Mouse (Mus musculus) v-Abl transformed pro-B cells (cell line): ENCODE data around the gene Prss46.

Experiments
- in situ Hi-C, 2 experiments: fragments of 400-800 bp; cut with MboI; formaldehyde crosslinking; loops; one replicate each; pipeline ENCODE4 v1.15.1; 2025; ENCODE audit not compliant: unreplicated experiment in 2 of 2

Gene Prss46

GRCm38 (mm10) chr9:110858523-110858922 is 14.2 kb downstream of the Prss46 start:
- in situ Hi-C loops = no loop called here

GRCm38 (mm10) chr9:110858967-110859596 is 14.8 kb downstream of the Prss46 start:
- in situ Hi-C loops = no loop called here

GRCm38 (mm10) chr9:110871030-110871429 is 26.7 kb downstream of the Prss46 start:
- in situ Hi-C loops = loop anchor here (10.0 kb wide), 2 partner anchors 156 to 446 kb away; no protein-coding TSS in a partner anchor

GRCm38 (mm10) chr9:110873681-110874659 is 29.7 kb downstream of the Prss46 start:
- in situ Hi-C loops = loop anchor here (10.0 kb wide), 2 partner anchors 159 to 449 kb away; no protein-coding TSS in a partner anchor

- in situ Hi-C loops = loop anchor here (5.0 to 10.0 kb wide), 3 partner anchors 160 to 462 kb away; no protein-coding TSS in a partner anchor
Measured at GRCm38 (mm10) chr9:110874660-110875191, 30.4 kb downstream of the Prss46 start.

GRCm38 (mm10) chr9:110875288-110875695 is 31.0 kb downstream of the Prss46 start:
- in situ Hi-C loops = loop anchor here (5.0 to 10.0 kb wide), 3 partner anchors 160 to 463 kb away; no protein-coding TSS in a partner anchor

GRCm38 (mm10) chr9:110877353-110877752 is 33.0 kb downstream of the Prss46 start:
- in situ Hi-C loops = loop anchor here (5.0 to 10.0 kb wide), 3 partner anchors 163 to 465 kb away; no protein-coding TSS in a partner anchor

- in situ Hi-C loops = loop anchor here (5.0 to 10.0 kb wide), 3 partner anchors 163 to 466 kb away; no protein-coding TSS in a partner anchor
Measured at GRCm38 (mm10) chr9:110877888-110878287, 33.6 kb downstream of the Prss46 start.

- in situ Hi-C loops = loop anchor here (5.0 to 10.0 kb wide), 3 partner anchors 165 to 467 kb away; no protein-coding TSS in a partner anchor
Measured at GRCm38 (mm10) chr9:110879191-110879920, 35.0 kb downstream of the Prss46 start, which contains the start of gene Als2cl. Gene Als2cl, plus strand, starts transcription at chr9:110879870.

- in situ Hi-C loops = loop anchor here (5.0 to 10.0 kb wide), 3 partner anchors 165 to 468 kb away; no protein-coding TSS in a partner anchor
Measured at GRCm38 (mm10) chr9:110879998-110880561, 35.8 kb downstream of the Prss46 start, which contains the start of gene Tmie. Gene Tmie, minus strand, starts transcription at chr9:110880113.

- in situ Hi-C loops = no loop called here
Measured at GRCm38 (mm10) chr9:110880772-110881171, 36.5 kb downstream of the Prss46 start.

GRCm38 (mm10) chr9:110881953-110882352 is 37.6 kb downstream of the Prss46 start:
- in situ Hi-C loops = no loop called here

GRCm38 (mm10) chr9:110887388-110888303 is 43.3 kb downstream of the Prss46 start:
- in situ Hi-C loops = no loop called here

GRCm38 (mm10) chr9:110888935-110889334 is 44.6 kb downstream of the Prss46 start:
- in situ Hi-C loops = no loop called here

- in situ Hi-C loops = no loop called here
Measured at GRCm38 (mm10) chr9:110890026-110890783, 45.9 kb downstream of the Prss46 start.

- in situ Hi-C loops = no loop called here
Measured at GRCm38 (mm10) chr9:110891077-110891828, 46.9 kb downstream of the Prss46 start.

- in situ Hi-C loops = no loop called here
Measured at GRCm38 (mm10) chr9:110892552-110892951, 48.2 kb downstream of the Prss46 start.
